Mouse (Mus musculus) adrenal gland, adult 18-20 months (tissue): ENCODE measurements around the gene Cisd1. TPM values are rescaled to one million over a fixed set of nuclear protein-coding genes. Genes with fewer than 3 reads are reported as not detected.

ENCODE experiments used
- DNase-seq, 2 experiments: peaks; one replicate each; pipeline ENCODE4 v3.0.0; 2021 to 2022; ENCODE audit warnings: low spot score in 2 of 2
- total RNA-seq, 2 experiments: library from RNA; stranded (reverse); gene quantifications; 1 replicate in 1 of 2; 2 replicates in 1 of 2; pipeline ENCODE4 v1.2.3; 2021

Cisd1 gene
- total RNA-seq, 2 experiments from 2014 or later = 112 to 135 TPM

DNA sequence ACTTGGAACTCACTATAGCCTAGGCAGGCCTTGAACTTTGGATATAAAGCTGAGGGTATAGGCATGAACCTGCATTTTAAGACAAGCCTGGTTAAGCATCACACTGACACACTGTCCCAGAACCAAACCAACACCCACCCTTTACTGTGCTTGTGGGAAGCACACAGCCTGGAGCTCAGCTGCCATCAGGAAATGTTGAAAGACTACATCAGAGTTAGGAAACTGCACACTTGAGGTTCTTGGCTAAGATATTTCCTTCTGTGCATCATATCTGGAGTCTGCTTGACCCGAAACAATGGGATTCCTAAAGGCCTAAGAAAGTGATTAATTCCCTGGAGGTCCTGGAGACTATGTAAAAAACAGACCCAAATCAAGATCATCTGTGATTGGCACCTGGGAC lies 4.5 kb upstream of the Cisd1 start:
- no peak for DNase-seq

DNA sequence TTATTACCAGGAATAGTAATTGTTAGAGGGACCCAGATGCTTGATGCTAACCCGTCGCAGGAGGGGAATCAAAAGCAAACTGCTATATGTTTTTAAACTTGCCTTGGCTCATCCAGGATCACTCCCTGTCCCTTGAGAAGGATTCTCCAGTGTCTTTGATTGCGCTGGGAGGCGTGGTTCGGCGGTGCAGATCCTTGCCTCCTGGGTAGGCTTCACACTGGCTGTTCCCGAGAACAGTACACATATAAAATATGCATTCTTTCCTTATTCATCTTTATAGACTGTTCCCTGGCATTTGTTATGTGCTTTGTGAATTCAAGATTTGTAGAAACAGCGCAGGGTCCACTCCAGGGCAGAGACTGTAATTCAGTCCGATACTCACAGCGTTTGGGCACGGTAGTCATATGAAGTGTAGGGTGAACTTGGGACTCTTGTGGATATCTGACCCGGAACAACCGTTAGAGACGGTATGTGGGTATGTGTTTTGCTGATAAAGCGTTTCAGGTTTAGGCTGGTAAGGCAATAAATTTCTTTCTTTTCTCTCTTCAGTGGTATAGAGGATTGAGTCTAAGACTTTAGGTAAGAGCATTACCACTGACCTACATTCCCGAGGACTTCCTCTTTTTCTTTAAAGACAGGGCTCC lies 4.0 kb upstream of the Cisd1 start:
- peak in 1 of 2 experiments; percentile 31 for DNase-seq

DNA sequence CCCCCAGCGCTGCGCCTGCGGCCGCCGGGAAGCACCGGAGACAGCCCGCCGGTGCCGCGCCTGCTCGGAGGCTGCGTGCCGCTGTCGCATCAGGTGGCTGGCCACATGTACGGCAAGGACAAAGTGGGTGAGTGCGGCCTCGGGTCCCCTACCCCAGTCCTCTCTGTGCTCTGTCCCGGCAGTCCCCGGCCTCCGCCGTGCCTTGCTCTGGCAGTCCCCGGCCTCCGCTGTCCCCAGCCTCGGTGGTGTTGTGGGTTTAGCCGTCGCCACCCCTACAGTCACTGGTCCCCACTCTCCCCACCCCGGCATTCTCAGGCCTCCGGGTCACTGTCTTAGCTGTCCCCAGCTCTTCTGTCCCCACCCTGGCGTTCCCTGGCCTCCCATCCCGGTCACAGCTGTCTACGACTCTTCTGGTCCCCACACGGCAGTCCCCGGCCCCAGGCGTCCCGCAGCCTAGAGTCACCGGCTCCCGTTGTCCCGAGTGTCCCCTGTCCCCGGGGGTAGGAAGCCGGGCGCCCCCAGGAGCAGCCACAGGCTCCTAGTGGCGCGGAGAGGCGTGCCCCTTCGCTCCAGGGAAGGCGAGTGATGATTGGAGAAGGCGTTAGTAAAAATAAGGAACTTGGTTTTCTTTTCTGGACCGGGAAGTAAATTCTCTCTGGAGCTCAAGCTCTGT lies 3.3 kb upstream of the Cisd1 start:
- DNase-seq = peak in 1 of 2 experiments; percentile 51

DNA sequence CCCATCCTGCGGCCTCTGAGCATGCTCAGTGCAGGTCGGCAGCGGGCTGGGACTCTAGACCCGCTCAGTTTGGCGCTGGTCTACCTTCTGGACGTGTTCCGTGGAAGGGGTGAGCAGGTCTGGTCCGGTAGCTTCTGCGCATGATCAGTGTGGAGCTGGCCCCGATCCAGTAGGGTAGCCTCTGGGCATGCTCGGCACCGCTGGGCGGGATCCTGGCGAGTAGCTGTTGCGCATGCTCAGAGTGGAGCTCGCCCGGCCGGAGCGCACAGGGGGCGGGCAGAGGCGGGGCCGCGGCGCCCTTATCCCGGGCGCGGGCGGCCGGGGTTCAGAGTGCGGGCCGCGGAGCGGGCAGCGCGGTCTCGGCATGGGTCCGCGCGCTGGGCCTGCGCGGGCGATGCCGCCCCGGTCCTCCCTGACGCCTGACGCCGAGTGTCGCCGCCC lies 2.8 kb upstream of the Cisd1 start, which contains the start of gene Ipmk:
Gene Ipmk, plus strand, starts transcription at position 255 of the 441 bp plus-strand sequence.
- DNase-seq = peak; percentile 99 to 100

DNA sequence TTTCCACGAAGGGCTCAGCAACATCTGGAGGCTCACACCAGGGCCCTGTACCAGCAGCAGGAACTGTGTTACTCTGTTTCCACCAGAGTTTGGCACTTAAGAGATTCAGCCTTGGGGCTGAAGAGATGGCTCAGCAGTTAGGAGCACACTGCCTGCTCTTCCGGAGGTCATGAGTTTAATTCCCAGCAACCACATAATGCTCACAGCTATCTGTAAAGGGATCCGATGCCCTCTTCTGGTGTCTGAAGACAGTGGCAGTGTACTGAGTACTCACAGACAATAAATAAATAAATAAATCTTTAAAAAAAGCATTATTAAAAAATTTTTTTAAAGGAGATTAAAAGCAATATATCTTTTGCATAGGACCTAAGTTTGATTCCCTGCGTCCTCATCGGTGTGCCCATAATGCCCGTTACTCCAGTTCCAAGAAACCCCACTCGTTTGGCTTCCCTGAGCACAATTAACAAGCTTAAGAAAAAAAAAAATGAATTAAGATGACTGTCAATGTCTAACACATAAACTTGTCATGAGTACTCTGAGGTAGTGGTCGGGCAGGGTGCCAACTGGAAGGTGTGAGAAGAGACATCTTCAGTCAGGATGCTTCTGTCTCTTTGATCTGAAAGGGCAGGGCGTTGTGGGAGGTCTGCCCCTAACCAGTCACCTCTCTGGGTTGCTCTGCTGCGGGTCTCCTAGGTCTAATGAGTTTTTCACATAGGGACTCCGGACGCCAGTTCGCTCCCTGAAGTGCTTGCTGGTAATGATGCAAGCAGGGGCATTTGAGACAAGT lies 2.2 kb upstream of the Cisd1 start:
- DNase-seq = peak in 1 of 2 experiments; percentile 56

DNA sequence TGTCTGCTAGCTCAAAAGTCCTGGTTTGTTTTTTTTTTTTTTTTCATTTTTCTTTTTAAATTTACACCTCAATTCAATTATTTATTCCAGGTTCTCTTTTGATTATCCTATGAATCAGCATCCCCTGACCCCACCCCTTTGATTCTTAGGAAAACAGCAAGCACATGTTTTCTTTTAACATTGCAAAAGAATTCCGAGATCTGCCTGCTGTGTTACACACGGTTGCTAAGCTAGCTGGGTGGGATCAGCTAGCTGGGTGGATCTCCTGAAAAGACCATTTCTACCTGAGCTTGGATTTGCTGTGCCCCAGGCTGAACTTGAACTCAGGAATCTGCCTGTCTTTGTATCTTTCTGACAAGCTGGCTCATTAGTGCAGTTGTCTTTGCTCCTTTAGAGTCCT lies 1.4 kb upstream of the Cisd1 start:
- no peak for DNase-seq

DNA sequence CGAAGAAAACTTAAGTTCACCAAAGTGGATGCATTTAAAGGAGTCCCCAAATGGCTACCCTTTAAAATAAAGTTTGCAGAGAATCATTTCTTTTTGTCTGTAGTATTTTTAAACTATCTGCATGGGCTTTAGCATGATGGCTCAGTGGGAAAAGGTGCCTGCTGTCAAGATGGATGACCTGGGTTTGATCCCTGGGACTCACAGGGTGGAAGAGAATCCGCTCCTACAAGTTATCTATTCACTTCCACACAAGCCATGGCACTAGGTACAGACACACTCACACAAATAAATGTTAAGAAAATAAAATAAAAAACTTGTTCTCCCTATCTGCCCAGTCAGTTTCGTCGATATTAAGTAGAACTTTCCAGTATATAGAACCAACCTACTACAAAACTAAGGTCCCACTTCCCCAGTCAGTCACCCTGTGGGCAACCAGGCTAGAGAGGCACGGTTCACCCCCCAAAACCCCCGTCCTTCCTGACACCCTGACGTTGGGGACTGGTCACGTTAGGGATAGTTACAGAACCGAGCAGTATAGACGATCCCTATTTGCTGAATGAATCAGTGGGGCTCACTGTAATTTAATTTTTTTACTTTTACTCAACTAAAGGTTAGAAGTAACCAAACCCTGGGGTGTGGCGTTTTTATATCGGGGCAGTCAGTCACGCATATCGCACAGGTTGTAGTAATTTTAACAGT lies 1.0 kb downstream of the Cisd1 start:
- DNase-seq = no peak

DNA sequence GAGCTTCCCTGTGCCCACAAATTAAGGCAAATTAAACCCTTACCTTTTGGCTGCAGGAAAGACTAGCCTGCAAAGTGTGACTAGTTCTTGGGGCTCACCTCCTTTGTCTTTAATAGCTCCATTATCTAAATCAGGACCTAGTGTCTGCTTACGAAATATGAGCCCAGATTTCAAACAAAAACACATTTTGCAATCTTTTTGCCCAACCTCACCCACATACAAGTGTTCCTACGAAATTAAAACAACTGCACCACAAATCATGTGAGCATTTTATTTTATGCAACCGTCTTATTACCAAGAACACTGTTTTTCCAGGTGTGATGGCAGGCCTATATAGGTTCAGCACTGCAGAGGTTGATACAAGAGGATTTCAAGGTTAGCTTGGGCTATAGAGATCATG lies 1.6 kb downstream of the Cisd1 start:
- DNase-seq = no peak

DNA sequence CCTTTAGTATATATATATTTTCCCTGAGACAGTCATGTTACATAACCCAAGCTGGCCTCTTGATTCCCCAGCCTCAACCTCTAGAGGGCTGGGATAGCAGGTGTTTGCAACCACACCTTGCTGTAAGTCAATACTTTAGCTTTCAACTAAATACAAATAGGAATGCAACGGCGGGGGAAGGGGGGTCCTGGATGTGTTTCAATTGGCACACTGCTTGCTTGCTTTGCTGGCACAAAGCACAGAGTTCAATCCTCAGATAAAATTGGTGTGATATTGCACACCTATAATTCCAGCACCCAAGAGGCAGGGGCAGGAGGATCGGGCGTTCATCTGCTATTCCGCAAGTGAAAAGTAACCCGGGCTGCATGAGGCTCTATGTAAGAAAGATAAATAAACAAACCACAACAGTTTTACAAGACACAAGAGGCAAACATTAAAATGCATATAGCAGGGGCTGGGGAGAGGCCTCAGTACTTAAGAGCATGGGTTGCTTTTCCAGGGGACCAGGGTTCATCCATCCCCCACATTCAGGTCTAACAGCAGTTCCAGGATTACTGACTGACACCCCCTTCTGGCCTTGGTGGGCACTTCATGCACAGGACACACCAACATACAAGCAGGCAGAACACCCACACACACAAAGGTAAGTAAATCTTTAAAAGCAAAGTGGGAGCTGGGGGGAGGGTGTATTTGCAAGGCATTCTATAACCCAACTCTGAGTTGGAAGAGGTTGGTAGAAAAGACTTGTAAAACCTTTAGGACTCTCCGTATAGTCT lies 2.5 kb downstream of the Cisd1 start:
- no peak for DNase-seq

DNA sequence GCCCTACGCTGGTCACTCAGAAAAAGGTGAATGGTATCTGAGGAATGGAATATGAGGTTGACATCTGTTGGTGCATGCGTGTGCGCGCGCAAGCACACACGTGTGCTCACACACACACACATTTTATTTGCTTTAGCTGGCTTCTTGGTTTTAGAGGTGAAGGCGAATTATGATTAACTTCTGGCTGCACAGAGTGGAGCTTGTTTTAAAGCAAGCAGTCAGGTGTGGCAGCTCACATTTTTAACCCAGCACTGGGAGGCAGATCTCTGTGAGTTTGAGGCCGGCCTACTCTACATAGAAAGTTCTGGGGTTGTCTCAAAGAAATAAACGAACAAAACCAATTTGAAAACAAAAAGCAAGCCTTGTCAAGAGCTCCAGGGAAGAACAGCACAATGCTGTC lies 3.5 kb downstream of the Cisd1 start:
- no peak for DNase-seq

DNA sequence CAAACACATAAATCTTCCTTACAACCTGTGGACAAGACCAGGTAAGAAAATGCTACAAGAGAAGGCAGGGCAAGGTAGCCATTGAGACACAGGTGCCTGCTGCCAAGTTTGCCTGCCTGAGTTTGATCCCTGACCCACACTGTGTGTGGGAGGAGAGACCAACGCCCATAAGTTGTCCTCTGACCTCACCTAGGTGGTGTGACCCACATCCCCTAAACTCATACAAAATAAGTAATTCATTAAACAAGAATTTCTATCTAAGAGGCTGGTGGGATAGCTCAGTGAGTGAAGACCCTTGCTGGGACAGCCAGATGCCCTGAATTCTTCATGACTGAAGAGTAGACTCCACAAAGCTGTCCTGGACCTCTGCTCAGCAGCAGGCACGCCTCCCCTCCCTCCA lies 4.6 kb downstream of the Cisd1 start:
- DNase-seq = no peak

DNA sequence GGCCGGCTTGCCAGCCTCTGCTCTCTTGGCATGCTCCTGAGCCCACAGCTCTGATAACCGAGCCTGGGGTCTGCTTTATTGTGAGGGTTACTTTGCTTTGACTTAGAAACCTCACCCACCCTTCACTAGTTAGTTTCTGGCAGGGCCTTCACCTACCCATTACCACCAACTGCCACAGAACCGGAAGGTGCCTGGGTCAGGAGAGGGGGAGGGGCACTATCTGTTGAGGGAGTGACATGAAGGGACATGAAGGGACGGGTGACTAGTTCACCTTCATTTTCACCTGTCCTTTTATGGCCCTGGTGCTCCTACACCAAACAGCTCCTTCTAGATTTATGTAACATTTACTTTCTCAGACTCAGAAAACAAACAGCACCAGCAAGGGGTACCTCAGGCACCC lies 5.3 kb downstream of the Cisd1 start:
- no peak for DNase-seq

DNA sequence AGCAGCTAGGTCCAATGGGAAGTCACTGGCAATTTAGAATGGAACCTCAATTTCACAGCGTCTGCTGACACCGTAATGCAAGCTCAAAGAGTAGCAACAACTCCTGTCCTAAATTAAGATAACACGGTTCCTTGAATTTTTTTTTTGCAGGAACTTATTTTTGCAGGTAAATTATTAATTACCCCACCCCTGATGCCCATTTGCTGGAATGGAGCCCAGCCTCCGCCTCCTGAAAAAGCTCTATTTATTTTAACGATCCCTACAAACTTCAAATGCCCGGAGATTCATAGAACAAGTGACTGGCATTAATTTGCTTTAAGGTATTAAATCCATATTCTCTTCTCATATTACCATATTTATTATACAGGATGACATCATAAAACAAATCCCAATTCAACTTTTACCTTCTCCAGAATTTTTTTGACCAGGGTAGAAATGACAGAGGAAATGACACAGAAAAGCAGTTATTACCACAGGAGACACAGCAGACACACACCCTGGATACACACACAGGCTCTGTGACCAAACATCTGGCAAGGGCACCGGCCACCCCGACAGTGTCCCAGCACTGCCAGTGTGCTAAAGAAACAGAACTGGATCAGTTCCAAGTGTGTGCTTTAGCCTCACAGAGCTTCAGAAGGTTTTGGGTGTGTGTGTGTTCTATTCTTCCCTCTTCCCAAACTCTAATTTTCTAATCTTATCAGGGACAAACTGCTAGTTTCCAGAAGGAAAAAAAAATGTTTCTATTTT lies 6.4 kb downstream of the Cisd1 start:
- no peak for DNase-seq

DNA sequence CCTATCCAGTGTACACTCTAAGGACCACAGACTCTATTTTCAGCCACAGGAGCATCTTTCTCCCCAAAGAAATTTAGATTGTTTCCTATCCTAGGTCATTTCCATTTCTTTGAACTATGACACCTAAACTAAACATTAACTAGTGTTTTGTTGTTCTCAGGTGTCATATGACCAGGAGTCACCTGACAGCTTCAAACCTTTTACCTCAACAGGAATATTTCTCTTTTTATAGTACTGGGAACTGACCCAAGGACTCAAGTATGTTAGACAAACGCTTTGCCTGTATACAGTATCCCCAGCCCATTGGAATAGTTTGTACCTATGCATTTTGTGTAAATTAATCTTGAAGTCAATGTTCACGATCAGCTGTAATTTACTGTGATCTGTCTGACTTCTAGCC lies 7.0 kb downstream of the Cisd1 start:
- DNase-seq = no peak

DNA sequence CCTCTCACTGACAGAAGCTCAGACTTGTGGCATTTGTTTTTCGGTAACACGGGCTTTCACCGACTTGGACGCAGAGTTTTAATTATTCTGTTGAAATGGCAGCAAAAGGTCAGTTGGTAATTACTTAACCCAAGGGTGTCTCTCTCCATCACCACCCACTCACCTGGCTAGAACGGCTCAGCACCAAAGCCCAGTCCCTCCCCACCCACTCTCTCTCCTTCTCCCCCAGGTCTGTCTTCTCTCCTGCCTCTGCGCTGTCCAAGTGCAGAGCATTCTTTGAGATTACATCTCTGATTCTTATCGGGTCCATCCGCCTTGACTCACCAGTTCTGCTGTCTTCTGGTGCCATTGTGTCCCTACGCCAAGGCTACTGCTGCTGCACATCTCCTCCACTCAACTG lies 11.9 kb downstream of the Cisd1 start:
- no peak for DNase-seq

DNA sequence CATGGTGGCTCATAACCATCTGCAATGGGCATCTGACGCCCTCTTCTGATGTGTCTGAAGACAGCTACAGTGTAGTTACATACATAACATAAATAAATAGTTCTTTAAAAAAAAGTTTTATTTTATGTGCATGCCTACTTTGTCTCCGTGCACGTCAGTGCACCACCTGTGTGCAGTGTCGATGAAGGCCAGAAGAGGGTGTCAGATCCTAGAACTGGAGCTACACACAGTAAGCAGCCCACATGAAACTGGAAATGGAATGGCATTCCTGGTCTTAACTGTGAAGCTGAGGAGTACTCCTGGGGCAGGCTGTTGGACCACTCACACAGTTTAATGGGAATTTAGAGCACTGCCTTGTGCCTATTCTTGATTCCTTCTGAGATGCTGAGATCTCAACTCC lies 12.4 kb downstream of the Cisd1 start:
- no peak for DNase-seq

DNA sequence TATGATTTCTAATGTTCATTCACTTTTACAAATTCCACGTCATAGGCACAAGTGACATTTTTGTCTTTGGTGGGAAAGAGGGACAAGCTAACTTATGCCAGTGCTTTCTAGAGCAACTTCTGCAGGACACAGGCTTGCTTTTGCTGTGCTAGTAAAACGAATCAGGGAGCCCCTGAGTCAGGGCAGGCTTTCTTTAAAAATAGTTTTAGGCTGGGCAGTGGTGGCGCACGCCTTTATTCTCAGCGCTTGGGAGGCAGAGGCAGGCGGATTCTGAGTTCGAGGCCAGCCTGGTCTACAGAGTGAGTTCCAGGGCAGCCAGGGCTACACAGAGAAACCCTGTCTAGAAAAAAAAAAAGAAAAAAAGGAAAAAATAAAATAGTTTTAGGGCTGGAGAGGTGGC lies 12.8 kb downstream of the Cisd1 start:
- no peak for DNase-seq

DNA sequence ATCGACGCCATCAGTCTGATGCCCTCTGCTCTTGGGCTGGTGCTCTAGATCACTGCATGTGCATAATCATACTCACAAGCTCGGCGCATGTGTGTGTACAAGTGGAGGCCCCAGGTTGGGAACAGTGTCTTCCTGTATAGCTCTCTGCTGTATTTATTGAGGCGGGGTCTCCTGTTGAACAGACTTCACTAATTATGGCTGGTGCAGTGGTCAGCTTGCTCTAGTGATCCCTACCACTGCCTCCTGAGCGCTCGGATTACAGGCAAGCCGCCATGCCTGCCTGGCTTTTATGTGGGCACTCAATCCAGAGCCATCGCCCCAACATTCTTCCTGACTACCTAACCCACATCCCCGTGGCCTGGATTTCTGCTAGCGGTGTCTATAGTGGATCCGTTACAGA lies 14.7 kb downstream of the Cisd1 start:
- DNase-seq = no peak

DNA sequence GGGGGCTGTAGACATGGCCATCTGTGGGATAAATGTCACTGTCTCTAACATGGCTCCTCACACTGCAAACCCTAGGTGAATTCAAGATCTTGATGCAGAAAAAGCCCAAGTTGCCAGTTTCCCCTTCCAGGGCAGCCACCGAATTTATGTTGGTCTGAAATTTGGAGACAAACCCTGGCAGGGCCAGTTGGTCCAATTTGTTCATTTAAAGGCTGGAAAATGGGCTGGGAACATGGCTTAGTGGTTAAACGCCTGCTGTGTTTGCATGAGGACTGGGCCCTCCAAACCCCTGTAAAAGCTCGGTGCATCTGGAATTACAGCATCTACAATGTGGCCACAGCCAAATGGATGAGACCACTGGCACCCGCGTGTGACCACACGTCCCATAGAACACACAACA lies 15.5 kb downstream of the Cisd1 start:
- DNase-seq = no peak

DNA sequence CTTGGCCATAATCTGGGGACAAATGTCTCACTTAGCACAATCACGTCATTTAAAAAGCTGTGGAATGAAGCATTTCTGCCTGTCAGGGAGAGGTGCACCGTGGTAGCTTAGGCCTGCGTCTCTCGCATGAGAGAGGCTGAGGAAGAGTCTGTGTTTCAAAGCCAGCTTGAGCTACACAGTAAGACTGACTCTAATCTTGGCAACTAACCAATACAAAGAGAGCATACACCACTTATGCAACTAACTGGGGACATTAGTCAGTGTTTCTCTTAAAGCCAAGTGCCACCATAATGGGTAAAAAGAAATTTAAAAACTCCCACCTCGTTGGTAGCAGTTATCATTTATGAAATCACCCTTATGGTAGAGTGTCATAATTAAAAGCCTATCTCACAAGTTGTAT lies 15.9 kb downstream of the Cisd1 start:
- DNase-seq = no peak
